Comparison of ENCODE assay signal across 16 mouse cellular contexts in the genomic region with DNA sequence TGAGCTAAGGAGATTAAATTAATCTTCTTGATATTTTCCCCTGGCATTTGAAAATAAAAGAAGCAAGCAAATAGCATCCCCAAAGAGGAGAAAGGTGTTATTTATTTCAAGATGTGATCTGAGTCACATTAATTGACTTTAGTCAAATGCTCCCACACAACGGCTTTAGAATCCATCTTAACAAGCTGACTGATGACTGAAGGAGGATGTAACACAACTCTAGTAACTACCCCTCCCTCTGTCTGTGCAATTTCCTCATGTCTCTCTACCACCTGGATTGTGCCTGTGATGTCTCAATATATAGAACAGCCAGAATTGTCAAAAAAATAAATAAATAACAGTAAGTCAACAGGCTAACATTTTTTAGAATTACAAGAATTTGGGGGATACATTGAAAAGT.
"Had no signal": no experiment of that assay in that cellular context is flagged by ENCODE, and none has a peak within 500 bp of the region (broad histone marks: within the 10 kb centered on the region; RNA-seq: fewer than 3 reads in every experiment).

No protein-coding gene starts in this region.

- H3K4me3 ChIP-seq: neural tube, embryonic 13.5 days; neural tube, embryonic 15.5 days; stomach, embryonic 15.5 days had no signal

- H3K36me3 ChIP-seq: neural tube, embryonic 13.5 days; neural tube, embryonic 15.5 days; stomach, embryonic 15.5 days had no signal

- H3K4me1 ChIP-seq: neural tube, embryonic 13.5 days; neural tube, embryonic 15.5 days; stomach, embryonic 15.5 days had no signal

- H3K27me3 ChIP-seq: neural tube, embryonic 13.5 days; neural tube, embryonic 15.5 days; stomach, embryonic 15.5 days had no signal

- H3K27ac ChIP-seq: neural tube, embryonic 13.5 days; neural tube, embryonic 15.5 days; stomach, embryonic 15.5 days; stomach, postnatal 0 days had no signal

- H3K9me3 ChIP-seq: neural tube, embryonic 13.5 days; neural tube, embryonic 15.5 days; stomach, embryonic 15.5 days had no signal

- DNase-seq: retina, postnatal 1 day; right cerebral cortex, adult 18-20 months; right cerebral cortex, postnatal 14 days; right cerebral cortex, postnatal 25 days; right cerebral cortex, postnatal 4 days; spleen, adult 18-20 months; thymus, adult 18-20 months; thymus, adult 2 months; thymus, postnatal 14 days; thymus, postnatal 25 days; thymus, postnatal 36 days; thymus, postnatal 4 days had no signal

- H3K9ac ChIP-seq: neural tube, embryonic 13.5 days; neural tube, embryonic 15.5 days; stomach, embryonic 15.5 days had no signal

- H3K4me2 ChIP-seq: neural tube, embryonic 13.5 days; neural tube, embryonic 15.5 days; stomach, embryonic 15.5 days had no signal
